Mouse (Mus musculus): ENCODE measurements at regions not wholly inside any gene's neighbourhood (a gene's known extent, or its start where the extent isn't known, plus 50 kb on each side); places are given as distances from the start of the nearest gene placed in this dataset.
A peak's percentile ranks its signal among the peaks of the same experiment; 100 is the strongest.
"Not testable (repeated sequence)": the region's sequence is repeated elsewhere in the genome, so short reads cannot be mapped to it uniquely, and the experiment has no call there.

DNA sequence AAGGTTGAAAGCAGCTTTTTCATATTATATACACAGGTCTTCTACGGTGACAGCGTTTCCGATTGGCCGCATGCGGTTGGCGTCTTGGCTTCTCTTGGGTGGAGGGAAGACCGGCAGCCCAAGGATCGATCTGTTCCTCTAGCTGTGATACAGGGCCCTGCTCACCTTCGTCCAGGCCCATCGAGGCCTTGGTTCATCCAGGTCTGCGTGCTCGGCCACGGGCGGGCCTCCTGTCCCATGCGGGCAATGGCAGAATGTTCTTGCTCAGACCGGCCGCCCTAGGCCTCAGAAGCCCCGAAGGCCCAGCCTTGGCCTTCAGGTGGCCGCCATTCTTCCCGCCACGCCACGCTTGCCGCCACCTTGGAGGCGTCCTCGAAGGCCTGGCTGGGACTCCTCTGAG is 194.4 kb upstream of the Ppp6c start:
- DNase-seq = no peak

- DNase-seq = no peak
These were observed 174.1 kb upstream of the Ppp6c start for GRCm38 (mm10) chr2:39400336-39400735.

GRCm38 (mm10) chr2:39399523-39399922 is 173.3 kb upstream of the Ppp6c start:
- no peak for DNase-seq

DNA sequence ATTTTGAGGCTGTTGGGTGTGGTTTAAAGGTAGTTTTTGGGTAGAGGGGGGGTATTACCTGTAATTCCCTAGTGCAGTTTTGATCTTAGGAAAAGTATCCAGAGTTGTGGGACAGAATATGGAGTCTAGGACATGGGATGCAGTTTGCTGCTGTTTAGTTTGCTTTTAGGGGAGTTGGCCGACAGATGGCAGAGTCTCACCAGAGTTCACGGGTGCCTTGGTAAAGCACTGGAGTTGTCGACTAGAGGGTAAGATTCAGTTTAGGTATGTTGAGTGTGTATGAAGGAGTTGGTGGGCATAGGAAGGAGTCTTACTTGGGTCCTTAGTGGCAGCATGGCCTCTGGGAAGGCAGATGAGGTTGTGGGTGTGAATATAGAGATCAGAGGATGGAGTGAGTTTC is 168.4 kb upstream of the Ppp6c start:
- no peak for DNase-seq

DNA sequence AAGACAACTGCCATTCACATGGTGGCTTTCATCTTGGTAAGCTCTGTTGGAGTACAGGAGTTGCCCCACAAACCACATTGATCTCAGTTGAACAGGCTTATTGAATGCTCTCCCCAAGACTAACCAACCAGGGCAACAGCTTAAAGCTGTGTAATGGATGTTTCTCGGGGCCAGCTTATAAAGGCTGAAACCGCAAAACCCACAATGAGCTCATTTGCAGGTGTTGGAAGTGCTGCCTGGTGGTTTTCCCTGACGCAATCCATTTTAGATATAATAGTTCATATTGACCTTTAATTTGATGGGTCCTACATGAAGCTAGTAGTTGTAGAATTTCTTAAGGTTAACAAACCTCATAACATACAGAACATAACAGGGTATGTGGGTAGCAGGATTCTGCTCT is 151.0 kb upstream of the Ppp6c start:
- DNase-seq = no peak

- peak; percentile 94 for DNase-seq
These were observed 147.0 kb upstream of the Ppp6c start for GRCm38 (mm10) chr2:39373068-39373779.

DNA sequence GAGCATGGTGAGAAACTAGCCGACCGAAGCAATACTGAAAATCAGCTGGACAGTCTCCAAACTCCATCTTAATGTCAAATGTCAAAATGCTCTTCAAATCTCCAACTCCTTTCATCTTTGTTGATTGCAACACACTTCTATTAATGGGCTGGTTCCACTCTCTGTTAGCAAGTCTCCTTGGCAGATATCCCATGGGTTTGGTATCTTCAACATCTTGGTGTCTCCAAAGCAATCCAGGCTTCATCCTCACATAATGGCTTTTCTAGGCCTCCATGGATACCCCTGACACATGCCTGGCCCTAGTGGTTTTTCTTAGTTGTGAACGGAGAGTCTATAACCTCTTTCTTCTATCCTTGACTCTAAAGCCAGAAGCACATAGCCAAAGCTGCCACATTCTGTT is 118.0 kb upstream of the Ppp6c start:
- no peak for DNase-seq

DNA sequence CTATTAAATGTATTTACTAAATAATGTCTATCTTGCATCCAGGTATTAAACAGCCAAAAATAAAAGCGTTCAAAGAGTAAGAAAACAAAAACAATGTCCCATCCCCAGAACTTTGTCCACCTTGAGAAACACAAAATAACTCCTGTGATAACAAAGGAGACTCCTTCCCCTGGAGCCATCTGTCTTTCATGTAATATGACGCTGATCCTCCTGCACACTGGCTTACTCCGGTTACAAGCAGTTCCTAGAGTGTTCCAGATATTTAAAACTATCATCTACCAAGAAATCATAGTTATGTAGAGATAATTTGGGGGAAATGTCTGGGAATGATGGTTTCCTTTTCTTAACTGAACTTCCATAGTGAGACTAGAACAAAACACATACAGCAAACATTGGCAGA is 114.2 kb upstream of the Ppp6c start:
- no peak for DNase-seq

GRCm38 (mm10) chr2:39338832-39339649 is 112.8 kb upstream of the Ppp6c start:
- no peak for DNase-seq

GRCm38 (mm10) chr2:39337524-39337923 is 111.3 kb upstream of the Ppp6c start:
- DNase-seq = no peak

GRCm38 (mm10) chr2:39325715-39326493 is 99.7 kb upstream of the Ppp6c start:
- peak; percentile 8 for DNase-seq

DNA sequence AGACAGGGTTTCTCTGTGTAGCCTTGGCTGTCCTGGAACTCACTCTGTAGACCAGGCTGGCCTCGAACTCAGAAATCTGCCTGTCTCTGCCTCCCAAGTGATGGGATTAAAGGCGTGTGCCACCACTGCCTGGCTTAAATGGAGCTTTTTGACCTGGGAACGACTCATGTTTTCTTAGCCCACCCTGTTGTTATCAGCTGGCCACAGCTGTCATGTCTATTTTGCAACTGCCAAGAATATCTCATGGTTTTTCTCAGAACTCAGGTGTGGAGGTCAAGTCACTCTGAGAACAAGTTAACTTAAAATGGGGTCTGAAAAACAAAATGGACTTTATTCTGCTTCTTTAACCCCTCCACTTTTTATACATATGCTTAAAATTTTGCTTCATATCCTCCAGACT is 98.9 kb upstream of the Ppp6c start:
- DNase-seq = not testable (repeated sequence)

- no peak for DNase-seq
These were observed 73.6 kb upstream of the Ppp6c start for GRCm38 (mm10) chr2:39299798-39300382.

DNA sequence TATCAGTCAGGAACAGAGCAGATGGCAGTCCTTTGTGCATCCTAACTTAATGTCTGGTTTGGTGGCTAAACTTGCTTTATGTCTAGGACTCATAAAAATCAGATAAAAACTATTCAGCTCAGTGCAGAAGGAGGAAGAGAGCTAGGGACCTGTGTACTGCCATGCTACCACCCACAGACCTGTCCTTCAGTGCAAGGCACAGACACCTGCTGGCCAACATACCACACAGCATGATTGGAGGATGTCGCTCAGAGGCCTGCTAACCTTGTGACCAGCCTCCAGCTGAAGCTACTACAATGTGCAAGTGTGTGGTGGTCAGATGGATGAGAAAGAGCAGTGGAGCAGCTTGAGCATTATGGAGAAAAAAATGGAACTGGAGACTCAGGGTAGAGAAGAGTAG is 73.0 kb upstream of the Ppp6c start:
- DNase-seq = no peak

GRCm38 (mm10) chr2:39295435-39295834 is 69.2 kb upstream of the Ppp6c start:
- DNase-seq = no peak

GRCm38 (mm10) chr2:39278218-39278617 is 52.0 kb upstream of the Ppp6c start:
- no peak for DNase-seq
